Comparison of ENCODE assay signal across 8 mouse cellular contexts in genomic region chr10:21295759-21296621, GRCm38 (mm10). TPM values are rescaled to one million over a fixed set of nuclear protein-coding genes. Genes with fewer than 3 reads are reported as not detected.
DNase-seq lines count a peak whose midpoint lies in the region; ATAC-seq and TF ChIP-seq lines count a peak whose summit lies in the region.

Gene Hbs1l, plus strand, starts transcription at chr10:21295979.

- H3K4me3 ChIP-seq in forebrain, embryonic 10.5 days, result peak within 1 kb of the TSS; percentile 97
- peak within 1 kb of the TSS; percentile 84 for H3K4me3 ChIP-seq in heart, embryonic 15.5 days
- peak within 1 kb of the TSS; percentile 84 to 92 for H3K4me3 ChIP-seq in liver, embryonic 14.5 days (ENCODE audit: insufficient read depth in 1 of 2, low read depth in 2 of 2, low read length in 2 of 2)
- H3K4me3 ChIP-seq in neural tube, embryonic 11.5 days (ENCODE audit: low read depth, low read length), result peak within 1 kb of the TSS; percentile 82
- peak within 1 kb of the TSS; percentile 77 for H3K4me3 ChIP-seq in stomach, postnatal 0 days (ENCODE audit: low read depth, low read length)

- H3K9ac ChIP-seq in heart, embryonic 15.5 days, result peak within 1 kb of the TSS; percentile 83
- H3K9ac ChIP-seq in liver, embryonic 14.5 days (replicated peaks), result peak within 1 kb of the TSS; percentile 94
- peak within 1 kb of the TSS; percentile 87 for H3K9ac ChIP-seq in neural tube, embryonic 11.5 days (ENCODE audit: low read length)
- peak within 1 kb of the TSS; percentile 86 for H3K9ac ChIP-seq in stomach, postnatal 0 days (ENCODE audit: low read length)

- no peaks in the 10 kb centered on the region for H3K27me3 ChIP-seq in forebrain, embryonic 10.5 days (ENCODE audit: poor library complexity, severe bottlenecking)
- H3K27me3 ChIP-seq in heart, embryonic 15.5 days, result no peaks in the 10 kb centered on the region
- H3K27me3 ChIP-seq in liver, embryonic 14.5 days (ENCODE audit: control insufficient read depth, insufficient read depth, low read length), result no peaks in the 10 kb centered on the region
- no peaks in the 10 kb centered on the region for H3K27me3 ChIP-seq in neural tube, embryonic 11.5 days (ENCODE audit: control insufficient read depth, insufficient read depth, low read length)
- no peaks in the 10 kb centered on the region for H3K27me3 ChIP-seq in stomach, postnatal 0 days (ENCODE audit: control insufficient read depth, insufficient read depth, low read length)

- peak within 1 kb of the TSS; percentile 91 for H3K27ac ChIP-seq in forebrain, embryonic 10.5 days
- peak within 1 kb of the TSS; percentile 67 for H3K27ac ChIP-seq in heart, embryonic 15.5 days
- H3K27ac ChIP-seq in liver, embryonic 14.5 days, result peak within 1 kb of the TSS; percentile 74
- H3K27ac ChIP-seq in neural tube, embryonic 11.5 days (ENCODE audit: low read depth, low read length), result no peak within 1 kb of the TSS
- peak within 1 kb of the TSS; percentile 72 for H3K27ac ChIP-seq in stomach, postnatal 0 days (replicated peaks)

- no peaks in the 10 kb centered on the region for H3K9me3 ChIP-seq in forebrain, embryonic 10.5 days
- no peaks in the 10 kb centered on the region for H3K9me3 ChIP-seq in heart, embryonic 15.5 days (replicated peaks)
- no peaks in the 10 kb centered on the region for H3K9me3 ChIP-seq in liver, embryonic 14.5 days (ENCODE audit: control insufficient read depth, low read length)
- H3K9me3 ChIP-seq in neural tube, embryonic 11.5 days (ENCODE audit: control insufficient read depth, low read length), result no peaks in the 10 kb centered on the region
- no peaks in the 10 kb centered on the region for H3K9me3 ChIP-seq in stomach, postnatal 0 days (ENCODE audit: control insufficient read depth, low read length)

- H3K36me3 ChIP-seq in forebrain, embryonic 10.5 days (replicated peaks), result peaks cover 28% of the 10 kb centered on the region
- peaks cover 10% of the 10 kb centered on the region for H3K36me3 ChIP-seq in heart, embryonic 15.5 days
- H3K36me3 ChIP-seq in liver, embryonic 14.5 days (replicated peaks; ENCODE audit: control insufficient read depth, insufficient read depth, low read depth), result peaks cover 19% of the 10 kb centered on the region
- peaks cover 3% of the 10 kb centered on the region for H3K36me3 ChIP-seq in neural tube, embryonic 11.5 days (ENCODE audit: control insufficient read depth, insufficient read depth, low read length)
- H3K36me3 ChIP-seq in stomach, postnatal 0 days (ENCODE audit: control insufficient read depth, insufficient read depth, low read length), result no peaks in the 10 kb centered on the region

- peak; percentile 39 for TF ChIP-seq EP300 in liver, embryonic 14.5 days (IDR thresholded peaks at IDR 0.05; ENCODE audit: low read depth)
- TF ChIP-seq EP300 in stomach, postnatal 0 days (optimal IDR thresholded peaks at IDR 0.05), result no peak

- peaks cover 26% of the 10 kb centered on the region for H3K4me1 ChIP-seq in forebrain, embryonic 10.5 days
- H3K4me1 ChIP-seq in heart, embryonic 15.5 days (replicated peaks), result peaks cover 14% of the 10 kb centered on the region
- H3K4me1 ChIP-seq in liver, embryonic 14.5 days (replicated peaks; ENCODE audit: control insufficient read depth in 2 of 2, insufficient read depth in 2 of 2, low read length in 1 of 2), result peaks cover 11 to 18% of the 10 kb centered on the region in 2 experiments
- peaks cover 7% of the 10 kb centered on the region for H3K4me1 ChIP-seq in neural tube, embryonic 11.5 days (ENCODE audit: control insufficient read depth, insufficient read depth, low read length)
- no peaks in the 10 kb centered on the region for H3K4me1 ChIP-seq in stomach, postnatal 0 days (replicated peaks; ENCODE audit: control insufficient read depth, insufficient read depth)

- WGBS in forebrain, embryonic 10.5 days, result under 1% methylated on average over 80 of the region's 81 CpGs
- WGBS in heart, embryonic 15.5 days, result under 1% methylated on average over 71 of the region's 81 CpGs
- WGBS in liver, embryonic 14.5 days (ENCODE audit: insufficient replicate concordance), result under 1% methylated on average over 79 of the region's 81 CpGs
- WGBS in neural tube, embryonic 11.5 days, result under 1% methylated on average over 76 of the region's 81 CpGs
- 0% methylated on average over 69 of the region's 81 CpGs for WGBS in stomach, postnatal 0 days

- DNase-seq in CD8-positive naive resting alpha-beta T cell, adult 2 months (ENCODE audit: low read depth in 2 of 2, low spot score in 2 of 2), result peak; percentile 84 to 87
- peak; percentile 89 for DNase-seq in c-Kit-positive CD71-negative TER-119-negative erythroid progenitor cells, embryonic 14.5 days (ENCODE audit: low read depth)
- DNase-seq in forebrain, embryonic 10.5 days (ENCODE audit: extremely low spot score, low spot score), result peak; percentile 91
- peak; percentile 92 to 97 for DNase-seq in kidney, postnatal 25 days
- DNase-seq in liver, embryonic 14.5 days (ENCODE audit: low read depth in 3 of 3, low spot score in 3 of 3), result peak; percentile 90 to 91 (median 90)
- peak; percentile 97 for DNase-seq in neural tube, embryonic 11.5 days (ENCODE audit: low spot score)
- peak; percentile 97 for DNase-seq in stomach, postnatal 0 days (ENCODE audit: low spot score)

- peak; percentile 96 for ATAC-seq in heart, embryonic 15.5 days (replicated peaks; ENCODE audit: insufficient number of reproducible peaks, insufficient read depth, low FRiP score, low read depth)
- ATAC-seq in liver, embryonic 14.5 days (ENCODE audit: insufficient read depth), result peak; percentile 100
- peak; percentile 93 for ATAC-seq in neural tube, embryonic 11.5 days (ENCODE audit: insufficient read depth, low FRiP score, low TSS enrichment)
- peak; percentile 98 for ATAC-seq in stomach, postnatal 0 days (ENCODE audit: low FRiP score, low TSS enrichment)

- TF ChIP-seq CTCF in liver, embryonic 14.5 days (IDR thresholded peaks at IDR 0.05; ENCODE audit: low read depth), result 0 out of 2 replicates have a peak, but pooled peaks have one; percentile 1
- no peak for TF ChIP-seq CTCF in stomach, postnatal 0 days (IDR thresholded peaks at IDR 0.05; ENCODE audit: low read depth)

- H3K4me2 ChIP-seq in heart, embryonic 15.5 days, result peak within 1 kb of the TSS; percentile 77
- H3K4me2 ChIP-seq in liver, embryonic 14.5 days (ENCODE audit: low read depth), result peak within 1 kb of the TSS; percentile 96
- peak within 1 kb of the TSS; percentile 49 for H3K4me2 ChIP-seq in neural tube, embryonic 11.5 days (ENCODE audit: low read depth)
- H3K4me2 ChIP-seq in stomach, postnatal 0 days (replicated peaks; ENCODE audit: low read depth), result peak within 1 kb of the TSS; percentile 66

RNA-seq across cellular contexts. Expression of gene Hbs1l, which starts in this region (rescaled TPM):
- 127 and 138 TPM in 2 replicates for polyA plus RNA-seq in forebrain, embryonic 10.5 days (2016; fragmentation: Nextera tagmentation; extraction: Ambion mirVana)
- polyA plus RNA-seq in heart, embryonic 15.5 days (2015; fragmentation: Nextera tagmentation; extraction: Ambion mirVana), result 59.2 and 65.0 TPM in 2 replicates
- 13.5 and 18.0 TPM in 2 replicates for polyA plus RNA-seq in liver, embryonic 14.5 days (2012; rRNA removed)
- 56.1 and 61.8 TPM in 2 replicates for polyA plus RNA-seq in liver, embryonic 14.5 days (2014; fragmentation: Nextera tagmentation; extraction: Ambion mirVana)
- polyA plus RNA-seq in neural tube, embryonic 11.5 days (2014; fragmentation: Nextera tagmentation; extraction: Ambion mirVana), result 127 and 131 TPM in 2 replicates
- polyA plus RNA-seq in stomach, postnatal 0 days (2015; fragmentation: Nextera tagmentation; extraction: Ambion mirVana), result 42.7 and 44.8 TPM in 2 replicates
